Mouse (Mus musculus) olfactory bulb, adult 2 months (tissue): ENCODE data around the gene Srxn1.

ENCODE experiments used
- CTCF ChIP-seq: fragments of 200-500 bp; IDR thresholded peaks from 2 replicates; pipeline ENCODE4 v1.5.1; 2012; ENCODE audit warnings: low read depth, mild to moderate bottlenecking, low read length, moderate library complexity; ENCODE audit not compliant: insufficient read depth
- POLR2A ChIP-seq: fragments of 200-500 bp; IDR thresholded peaks from 2 replicates; pipeline ENCODE4 v1.6.1; 2012; ENCODE audit warnings: mild to moderate bottlenecking, low read depth, low read length, moderate library complexity; ENCODE audit not compliant: insufficient read depth

DNA sequence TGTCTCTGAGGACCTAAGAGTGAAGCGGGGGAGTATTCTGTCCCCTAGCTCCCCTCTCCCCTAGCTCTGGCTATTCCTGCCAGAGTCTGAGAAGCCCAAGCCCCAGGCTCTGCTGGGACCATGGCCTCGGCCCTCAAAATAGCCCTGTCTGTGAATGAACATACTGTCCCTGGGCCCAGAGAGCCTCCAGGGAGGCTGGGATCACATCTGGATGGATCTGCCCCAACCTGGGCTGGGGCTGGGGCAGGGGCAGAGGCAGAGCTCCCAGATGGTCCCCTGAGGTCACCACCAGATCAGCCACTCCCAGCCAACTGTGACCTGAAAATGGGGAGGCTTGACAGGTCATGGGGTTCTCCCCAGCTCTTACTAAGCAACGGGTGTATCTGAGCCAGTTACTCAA, 41.8 kb downstream of the Srxn1 start:
- TF ChIP-seq POLR2A (no peak), CTCF (no peak)
